Mouse (Mus musculus): ENCODE data around the gene Dnajb8.

Gene Dnajb8

GRCm38 (mm10) chr6:88199001-88199717, 22.9 kb upstream of the Dnajb8 start:
- in situ Hi-C loops (cut with MboI, MseI) = loop anchor here (10.0 kb wide), 1 partner anchor 306 kb away; no protein-coding TSS in a partner anchor

GRCm38 (mm10) chr6:88199718-88200692, 22.1 kb upstream of the Dnajb8 start:
- in situ Hi-C loops (cut with MboI, MseI) = loop anchor here (10.0 kb wide), 1 partner anchor 305 kb away; no protein-coding TSS in a partner anchor

- in situ Hi-C loops (cut with MboI, MseI) = no loop called here
Observed at GRCm38 (mm10) chr6:88200693-88201609, 21.1 kb upstream of the Dnajb8 start.

- in situ Hi-C loops (cut with MboI, MseI) = no loop called here
Observed at GRCm38 (mm10) chr6:88201926-88202700, 20.0 kb upstream of the Dnajb8 start.

GRCm38 (mm10) chr6:88202921-88203690, 19.0 kb upstream of the Dnajb8 start:
- in situ Hi-C loops (cut with MboI, MseI) = no loop called here

GRCm38 (mm10) chr6:88203791-88204405, 18.2 kb upstream of the Dnajb8 start:
- in situ Hi-C loops (cut with MboI, MseI) = no loop called here

- in situ Hi-C loops (cut with MboI, MseI) = no loop called here
Observed at GRCm38 (mm10) chr6:88204531-88205385, 17.3 kb upstream of the Dnajb8 start.

GRCm38 (mm10) chr6:88205386-88205700, 16.7 kb upstream of the Dnajb8 start:
- in situ Hi-C loops (cut with MboI, MseI) = no loop called here

- in situ Hi-C loops (cut with MboI, MseI) = no loop called here
Observed at GRCm38 (mm10) chr6:88205937-88206336, 16.1 kb upstream of the Dnajb8 start.

- in situ Hi-C loops (cut with MboI, MseI) = no loop called here
Observed at GRCm38 (mm10) chr6:88206566-88206965, 15.5 kb upstream of the Dnajb8 start.

- in situ Hi-C loops (cut with MboI, MseI) = no loop called here
Observed at GRCm38 (mm10) chr6:88207403-88208033, 14.6 kb upstream of the Dnajb8 start.

- in situ Hi-C loops (cut with MboI, MseI) = no loop called here
Observed at GRCm38 (mm10) chr6:88208321-88208720, 13.7 kb upstream of the Dnajb8 start.

GRCm38 (mm10) chr6:88209453-88209852, 12.6 kb upstream of the Dnajb8 start:
- in situ Hi-C loops (cut with MboI, MseI) = no loop called here

- in situ Hi-C loops (cut with MboI, MseI) = no loop called here
Observed at GRCm38 (mm10) chr6:88210182-88210581, 11.9 kb upstream of the Dnajb8 start.

GRCm38 (mm10) chr6:88215797-88216196, 6.3 kb upstream of the Dnajb8 start:
- in situ Hi-C loops (cut with MboI, MseI) = no loop called here

GRCm38 (mm10) chr6:88216199-88216598, 5.9 kb upstream of the Dnajb8 start:
- in situ Hi-C loops (cut with MboI, MseI) = no loop called here

- in situ Hi-C loops (cut with MboI, MseI) = no loop called here
Observed at GRCm38 (mm10) chr6:88219094-88219493, 3.0 kb upstream of the Dnajb8 start.

GRCm38 (mm10) chr6:88226570-88226994, 4.5 kb downstream of the Dnajb8 start:
- in situ Hi-C loops (cut with MboI, MseI) = no loop called here
